Mouse (Mus musculus) kidney, adult 2 months (tissue): ENCODE data around the gene Catip.

Experiments used
- CTCF ChIP-seq: fragments of 200-500 bp; conservative IDR thresholded peaks from 2 replicates; pipeline ENCODE4 v1.5.1; 2011; ENCODE audit warnings: low read depth, mild to moderate bottlenecking, control low read depth, low read length, moderate library complexity, mixed read lengths; ENCODE audit not compliant: insufficient read depth, insufficient read length
- POLR2A ChIP-seq: fragments of 200-500 bp; IDR thresholded peaks from one replicate; pipeline ENCODE4 v1.6.1; 2011; ENCODE audit warnings: low read depth, low read length, control low read depth

DNA sequence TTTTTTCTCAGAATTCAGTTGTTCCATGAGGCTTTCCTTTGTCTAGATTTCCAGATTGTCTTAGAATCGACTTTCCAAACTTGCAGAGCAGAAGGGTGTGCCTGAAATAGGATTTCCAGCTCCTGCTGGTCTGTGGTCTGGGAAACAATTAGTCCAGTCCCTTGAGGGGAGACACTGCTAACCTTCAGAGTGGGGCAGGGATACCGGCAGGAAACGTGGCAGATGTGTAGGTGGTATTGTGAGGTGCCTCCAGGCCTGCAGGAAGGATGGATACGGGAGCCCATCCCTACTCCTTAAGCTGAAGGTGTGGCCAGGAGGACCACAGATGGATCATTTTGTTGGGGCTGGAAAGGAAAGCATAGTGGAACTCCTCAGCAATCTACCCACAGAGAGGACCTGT is 26.9 kb upstream of the Catip start:
- no peak for TF ChIP-seq POLR2A
- no peak for TF ChIP-seq CTCF
